Mouse (Mus musculus) bone marrow, adult 2 months (tissue): ENCODE results near the gene Gpr183. TPM values are rescaled to one million over a fixed set of nuclear protein-coding genes. Genes with fewer than 3 reads are reported as not detected.

Experiments used
- H3K27ac ChIP-seq: fragments of 200-500 bp; 2 replicates; pipeline ENCODE4 v1.5.1; 2012; ENCODE audit warnings: low read depth, mild to moderate bottlenecking, control low read depth, inconsistent platforms, low read length; ENCODE audit not compliant: control insufficient read depth, poor library complexity, insufficient read depth
- H3K4me1 ChIP-seq: fragments of 200-500 bp; 2 replicates; pipeline ENCODE4 v1.6.1; 2011; ENCODE audit warnings: low read length; ENCODE audit not compliant: control insufficient read depth, insufficient read depth
- H3K4me3 ChIP-seq: fragments of 200-500 bp; replicated peaks from 2 replicates; pipeline ENCODE3; 2011; ENCODE audit warnings: mild to moderate bottlenecking, low read depth, low read length, control low read depth; ENCODE audit not compliant: control insufficient read depth
- CTCF ChIP-seq: fragments of 200-500 bp; IDR thresholded peaks from 2 replicates; pipeline ENCODE4 v1.5.1; 2011; ENCODE audit warnings: low read length, control low read depth; ENCODE audit not compliant: control insufficient read depth, insufficient read depth
- POLR2A ChIP-seq: fragments of 200-500 bp; IDR thresholded peaks from 2 replicates; pipeline ENCODE4 v1.6.1; 2011; ENCODE audit warnings: low read depth, mild to moderate bottlenecking, control low read depth, low read length, borderline replicate concordance; ENCODE audit not compliant: control insufficient read depth
- WGBS: fragments of 180-500 bp; shearing (Covaris S2); methylation state at CpG from one replicate; pipeline ENCODE4 v1.1.7; 2018; 5-methylcytosine and 5-hydroxymethylcytosine counted together
- polyA plus RNA-seq: library from polyadenylated mRNA; stranded (reverse); fragments of >200 nt; gene quantifications from 2 replicates; pipeline ENCODE4 v1.2.4, GENCODE M21; 2011; ENCODE audit warnings: low replicate concordance; ENCODE audit not compliant: missing spikeins, insufficient read depth, insufficient read length

Gpr183 gene
- polyA plus RNA-seq, 1 experiment, result 1.5 TPM

- peaks cover 16% of the 10 kb centered on the region for H3K4me1 ChIP-seq
- H3K27ac ChIP-seq, result peak overlapping the region; percentile 58
- no peak for TF ChIP-seq CTCF
- TF ChIP-seq POLR2A, result no peak
- H3K4me3 ChIP-seq, result no peak overlapping the region
- 37% methylated on average over 11 of the region's 11 CpGs for WGBS
Measured at GRCm38 (mm10) chr14:121906992-121907681, 57.9 kb downstream of the Gpr183 start.

GRCm38 (mm10) chr14:121906341-121906991, 58.5 kb downstream of the Gpr183 start:
- H3K27ac ChIP-seq, result peak overlapping the region; percentile 58; the same call in 1 of the 2 replicates
- TF ChIP-seq CTCF (no peak), POLR2A (no peak)

GRCm38 (mm10) chr14:121904754-121905153, 60.2 kb downstream of the Gpr183 start:
- no peak for TF ChIP-seq POLR2A
- no peak for TF ChIP-seq CTCF
- peaks cover 16% of the 10 kb centered on the region for H3K4me1 ChIP-seq
- H3K4me3 ChIP-seq, result no peak overlapping the region
- WGBS, result 12% methylated on average over 3 of the region's 3 CpGs
- H3K27ac ChIP-seq, result peak overlapping the region; percentile 25; the same call in 1 of the 2 replicates

More at GRCm38 (mm10) chr14:121906341-121906991, 58.5 kb downstream of the Gpr183 start:
- H3K4me3 ChIP-seq, result no peak overlapping the region
- peaks cover 16% of the 10 kb centered on the region for H3K4me1 ChIP-seq
- WGBS, result 5% methylated on average over 8 of the region's 8 CpGs

GRCm38 (mm10) chr14:121903381-121903876, 61.6 kb downstream of the Gpr183 start:
- WGBS, result 22% methylated on average over 7 of the region's 7 CpGs
- H3K4me1 ChIP-seq, result peaks cover 16% of the 10 kb centered on the region
- no peak overlapping the region for H3K4me3 ChIP-seq
- H3K27ac ChIP-seq, result peak overlapping the region; percentile 16; the same call in 1 of the 2 replicates
- no peak for TF ChIP-seq POLR2A
- no peak for TF ChIP-seq CTCF

Other genes with a start within 250 kb of the Gpr183 start
- gene Dock9, start 167.4 kb downstream of the Gpr183 start, polyA plus RNA-seq, result 2.0 and 5.2 TPM in 2 replicates
- 9.4 and 21.6 TPM in 2 replicates for gene Ubac2, start 86.6 kb downstream of the Gpr183 start, polyA plus RNA-seq
- gene Gpr18, start 49.4 kb downstream of the Gpr183 start, polyA plus RNA-seq, result 2.8 and 3.4 TPM in 2 replicates
- gene Timm8a2, start 69.5 kb upstream of the Gpr183 start, polyA plus RNA-seq, result not detected in 2 replicates
- gene Tm9sf2, start 141.8 kb upstream of the Gpr183 start, polyA plus RNA-seq, result 17.1 and 22.3 TPM in 2 replicates
- gene Clybl, start 216.5 kb upstream of the Gpr183 start, polyA plus RNA-seq, result 5.4 and 12.2 TPM in 2 replicates